Mouse (Mus musculus): ENCODE measurements at regions not wholly inside any gene's neighbourhood (a gene's known extent, or its start where the extent isn't known, plus 50 kb on each side); places are given as distances from the start of the nearest gene placed in this dataset.
A peak's percentile ranks its signal among the peaks of the same experiment; 100 is the strongest.

- DNase-seq (ENCODE audit: low spot score in 2 of 2) = no peak
- intact Hi-C loops (cut with DNase I) = no loop called here
Observed at GRCm38 (mm10) chr12:90469754-90470153, 268.5 kb downstream of the Dio2 start.

DNA sequence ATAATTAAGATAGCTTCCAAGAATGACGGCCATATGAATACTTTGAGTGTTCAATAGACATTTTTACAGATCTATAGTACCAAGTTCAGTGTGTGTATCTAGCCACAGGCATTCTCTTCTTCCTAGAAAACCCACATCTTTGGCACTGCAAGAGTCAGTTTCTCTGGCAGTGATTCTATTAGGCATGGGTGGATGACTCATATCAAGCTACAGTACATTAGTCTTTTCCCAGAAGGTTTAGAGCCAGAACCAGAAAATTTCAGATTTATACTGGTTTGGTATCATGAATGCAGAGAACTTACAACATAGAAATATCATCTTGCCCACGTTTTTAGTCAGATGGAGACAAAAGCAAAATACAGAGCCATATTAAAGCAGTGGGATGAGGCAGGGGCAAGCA is 278.1 kb downstream of the Dio2 start:
- peak in 1 of 2 experiments; percentile 7 for DNase-seq (ENCODE audit: low spot score in 2 of 2)
- intact Hi-C loops (cut with DNase I) = no loop called here

- intact Hi-C loops (cut with DNase I) = no loop called here
- no peak for DNase-seq (ENCODE audit: low spot score in 2 of 2)
Observed at GRCm38 (mm10) chr12:90440672-90441071, 297.6 kb downstream of the Dio2 start.

DNA sequence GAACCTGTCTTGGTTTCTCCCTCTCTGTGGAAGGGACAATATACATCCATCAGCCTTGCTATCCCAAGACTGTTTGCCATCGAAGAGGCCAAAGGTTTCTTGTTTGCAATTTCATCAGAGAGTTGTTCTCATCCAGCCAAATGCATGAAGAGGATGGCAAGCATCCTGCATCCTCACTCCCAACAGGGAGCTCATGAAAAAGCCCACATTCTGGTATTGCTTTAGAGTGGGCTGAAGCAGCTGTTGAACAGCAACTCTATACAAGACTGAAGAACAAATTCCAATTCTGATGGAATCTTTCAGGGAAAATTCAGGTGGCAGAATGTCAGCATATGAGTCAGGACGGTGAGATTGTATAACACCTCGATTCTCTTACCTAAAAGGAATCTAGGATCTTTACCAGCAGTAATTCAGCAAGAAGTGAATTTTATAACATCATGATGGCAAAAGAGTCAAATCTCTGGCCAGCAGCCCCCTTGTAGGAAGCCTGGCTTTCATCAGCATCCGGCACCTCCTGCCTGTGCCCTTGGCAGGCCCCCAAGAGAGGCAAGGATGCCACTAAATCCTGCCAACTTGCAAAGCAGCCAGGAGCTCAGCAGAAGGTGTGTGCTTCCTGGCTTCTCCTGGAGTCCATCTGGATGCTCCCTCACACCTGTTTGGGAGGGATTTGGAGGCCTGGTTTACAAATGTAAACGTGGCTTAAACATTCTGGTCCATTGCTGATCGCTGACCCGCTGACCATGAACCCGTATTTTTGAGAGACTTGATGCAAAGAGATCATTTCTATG is 312.8 kb downstream of the Dio2 start:
- peak in 1 of 2 experiments; percentile 19 for DNase-seq (ENCODE audit: low spot score in 2 of 2)
- intact Hi-C loops (cut with DNase I) = no loop called here

DNA sequence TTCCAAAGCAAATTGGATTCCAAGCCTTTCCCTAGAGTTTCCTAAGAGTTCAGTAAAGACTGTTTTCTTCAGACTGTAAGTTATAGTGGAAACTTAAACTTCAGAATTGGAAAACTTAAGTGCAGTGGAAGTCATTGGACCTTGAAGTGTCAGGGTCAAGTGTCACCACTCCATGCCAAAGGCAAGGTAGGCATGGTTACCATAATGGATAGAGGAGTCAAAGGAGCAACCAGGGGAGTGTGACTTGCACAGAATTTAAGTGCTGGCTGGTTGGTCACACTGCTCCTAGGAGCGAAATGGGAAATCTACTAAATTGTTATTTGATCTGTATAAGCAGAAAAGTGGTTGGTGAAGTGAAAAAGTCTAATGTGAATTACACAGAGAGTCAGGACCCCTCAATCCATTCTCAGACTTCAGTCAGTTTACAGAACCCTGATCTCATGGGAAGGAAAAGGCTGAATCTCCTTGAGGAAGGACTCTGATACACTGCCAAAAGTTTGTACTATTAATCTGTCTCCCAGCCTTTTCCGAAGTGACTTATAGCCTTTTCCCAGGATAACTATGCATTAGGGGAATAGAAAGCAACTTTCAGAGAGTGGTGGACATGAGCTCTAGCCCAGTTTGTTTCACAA is 320.5 kb downstream of the Dio2 start:
- no peak for DNase-seq (ENCODE audit: low spot score in 2 of 2)
- intact Hi-C loops (cut with DNase I) = no loop called here

DNA sequence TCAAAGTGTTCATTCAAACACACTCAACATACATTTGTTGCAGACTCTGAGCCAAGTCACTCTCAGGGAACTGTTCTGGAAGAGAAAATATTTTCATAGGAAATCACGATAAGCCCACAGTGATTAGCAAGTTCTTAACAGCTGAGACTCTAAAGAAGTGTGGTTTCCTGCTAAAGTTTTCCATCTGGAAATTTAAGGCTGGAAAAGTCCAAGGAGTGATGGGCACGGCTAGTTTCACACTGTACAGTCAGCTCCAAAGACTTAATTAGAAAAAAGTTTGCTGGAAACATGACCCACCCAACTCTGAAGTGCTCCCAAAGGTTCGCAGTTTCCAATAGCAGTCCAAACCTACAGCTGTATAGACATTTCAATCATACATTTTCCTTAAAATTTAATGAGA is 329.5 kb downstream of the Dio2 start:
- no peak for DNase-seq (ENCODE audit: low spot score in 2 of 2)

DNA sequence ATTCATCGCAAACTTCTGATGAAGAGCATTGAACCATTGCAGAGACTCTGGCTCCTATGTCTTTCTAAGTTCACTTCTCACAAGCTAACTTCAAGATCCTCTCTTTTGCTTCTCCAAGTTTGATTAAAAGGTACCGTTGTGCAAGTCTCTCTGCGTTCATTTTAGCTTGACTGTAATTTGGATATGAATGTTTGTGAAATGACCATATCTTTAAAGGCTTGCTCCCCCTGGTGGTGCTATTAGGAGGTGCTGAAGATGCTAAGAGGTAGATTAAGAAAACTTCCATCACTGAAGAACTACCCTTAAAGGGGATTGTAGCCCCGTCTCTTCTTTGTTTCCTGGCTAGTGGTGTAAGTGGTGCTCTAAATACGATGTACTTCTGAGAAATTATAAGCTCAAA is 339.7 kb downstream of the Dio2 start:
- intact Hi-C loops (cut with DNase I) = no loop called here
- peak in 1 of 2 experiments; percentile 30 for DNase-seq (ENCODE audit: low spot score in 2 of 2)

More for the DNA sequence above, 329.5 kb downstream of the Dio2 start:
- intact Hi-C loops (cut with DNase I) = no loop called here
